Mouse (Mus musculus): Measurements from ENCODE around the gene Magt1. TPM values are rescaled to one million over a fixed set of nuclear protein-coding genes. Genes with fewer than 3 reads are reported as not detected.

The Magt1 gene
- polyA plus RNA-seq, 1 experiment: 3.0 TPM

DNA sequence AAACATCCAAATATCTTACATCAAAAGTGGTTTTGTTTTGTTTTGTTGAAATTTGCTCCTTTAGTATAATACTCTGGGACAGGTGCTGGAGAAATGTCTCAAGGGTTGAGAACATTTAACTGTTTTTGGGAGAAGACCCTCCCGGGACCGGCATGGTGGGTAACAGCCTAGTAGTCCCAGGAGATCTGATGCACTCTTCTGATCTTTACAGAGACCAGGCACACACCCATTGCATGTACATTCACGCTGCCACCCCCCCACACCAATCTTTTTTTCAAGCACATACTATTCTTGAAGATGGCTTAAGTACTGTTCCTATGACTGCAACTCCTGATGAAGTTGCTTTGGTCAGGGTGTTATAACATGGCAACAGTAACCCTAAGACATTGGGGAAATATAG, 853 bp upstream of the Magt1 start:
- no peak for TF ChIP-seq GATA1 (IDR thresholded peaks at IDR 0.05; ENCODE audit: low read length)

DNA sequence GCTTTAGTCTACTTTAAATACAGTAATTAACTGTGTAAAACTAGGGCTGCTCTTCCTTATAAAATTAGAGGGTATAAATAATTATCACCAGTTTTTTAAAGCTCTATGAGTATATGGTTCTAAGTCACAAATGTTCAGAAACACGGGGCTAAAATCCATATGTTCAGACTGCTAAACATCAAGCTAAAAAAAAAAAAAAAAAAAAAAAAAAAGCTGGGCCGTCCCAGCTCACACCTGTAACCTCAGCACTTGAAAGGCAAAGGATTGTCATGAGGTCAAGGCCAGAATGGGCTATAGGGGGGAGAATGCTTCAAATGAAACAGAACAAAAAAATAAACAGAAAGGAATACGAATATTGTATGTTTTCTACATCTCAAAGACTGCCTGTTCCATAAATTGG, 944 bp downstream of the Magt1 start:
- TF ChIP-seq GATA1 (IDR thresholded peaks at IDR 0.05; ENCODE audit: low read length): no peak

DNA sequence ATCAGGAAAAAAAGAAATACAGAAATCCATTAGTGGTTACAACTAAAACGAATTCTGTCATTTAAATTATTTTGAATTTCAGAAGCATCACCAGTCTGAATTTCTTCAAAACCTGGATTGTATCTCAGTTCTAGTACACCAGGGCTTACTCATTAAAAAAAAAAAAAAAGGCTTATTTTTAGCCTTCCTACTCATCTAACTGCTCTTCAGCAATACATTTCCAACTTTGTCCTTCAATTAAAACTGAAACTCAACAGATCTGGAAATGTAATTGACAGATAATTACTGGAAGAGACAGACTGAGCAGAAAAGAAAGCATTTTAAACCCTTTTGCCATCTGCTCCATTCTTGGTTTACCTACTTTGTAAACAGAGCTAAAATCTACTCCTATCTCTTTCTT, 10.1 kb downstream of the Magt1 start:
- TF ChIP-seq GATA1 (IDR thresholded peaks at IDR 0.05; ENCODE audit: low read length): no peak

DNA sequence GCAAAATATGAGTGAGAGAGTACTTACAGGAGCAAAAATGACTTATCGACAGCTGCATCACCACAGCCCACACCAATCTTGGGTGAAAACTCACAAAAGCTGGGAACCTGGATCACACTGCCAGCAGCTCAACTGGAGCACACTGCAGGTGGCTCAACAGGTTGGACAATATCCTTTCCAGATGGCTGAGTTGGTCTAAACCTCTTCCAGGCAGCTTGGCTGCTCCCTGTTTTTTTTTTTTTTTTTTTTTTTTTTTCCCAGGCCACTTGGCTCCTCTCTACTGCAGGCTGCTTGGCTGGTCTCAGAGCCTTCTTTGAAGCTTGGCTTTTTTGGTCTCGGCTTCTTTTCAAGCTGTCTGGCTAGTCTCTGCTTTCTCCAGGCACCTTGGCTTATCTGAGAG, 57.7 kb downstream of the Magt1 start:
- no peak for TF ChIP-seq GATA1 (IDR thresholded peaks at IDR 0.05; ENCODE audit: low read length)

DNA sequence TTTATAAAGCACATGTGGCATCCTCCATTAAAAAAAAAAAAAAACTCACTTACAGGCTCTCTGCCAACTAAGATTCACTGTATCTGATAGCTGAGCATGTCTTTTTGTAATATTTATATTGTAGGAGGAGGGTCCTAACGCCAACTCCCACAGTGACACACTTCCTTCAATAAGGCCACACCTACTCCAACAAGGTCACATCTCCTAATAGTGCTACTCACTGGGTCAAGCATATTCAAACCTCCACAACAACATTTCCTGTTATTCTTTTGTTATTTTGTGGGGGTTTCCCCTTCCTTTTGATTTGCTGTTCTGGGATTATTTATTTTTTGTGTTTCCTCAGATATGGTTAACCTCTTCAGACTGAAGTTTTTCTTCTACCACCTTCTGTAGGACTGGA, 65.3 kb downstream of the Magt1 start:
- no peak for TF ChIP-seq GATA1 (IDR thresholded peaks at IDR 0.05; ENCODE audit: low read length)

DNA sequence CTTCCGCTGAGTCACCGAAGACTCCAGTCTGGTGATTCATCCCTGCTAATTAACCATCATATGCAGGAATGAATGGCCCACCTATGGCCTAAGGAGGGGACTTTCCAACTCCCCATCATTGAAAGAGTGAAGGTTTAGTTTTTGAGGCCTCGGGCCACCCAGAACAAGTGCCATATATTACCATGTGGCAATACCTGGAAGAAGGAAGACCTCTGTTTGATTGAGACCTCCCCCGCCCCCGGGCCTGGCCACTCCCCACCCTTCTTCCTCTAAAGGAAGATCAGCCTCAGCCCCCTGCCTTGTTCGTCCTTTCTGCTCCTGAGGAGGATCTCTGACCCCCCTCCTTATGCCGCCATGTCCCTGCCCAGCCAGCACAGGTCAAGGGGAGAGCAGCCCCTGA, 72.5 kb downstream of the Magt1 start:
- no peak for TF ChIP-seq GATA1 (IDR thresholded peaks at IDR 0.05; ENCODE audit: low read length)

DNA sequence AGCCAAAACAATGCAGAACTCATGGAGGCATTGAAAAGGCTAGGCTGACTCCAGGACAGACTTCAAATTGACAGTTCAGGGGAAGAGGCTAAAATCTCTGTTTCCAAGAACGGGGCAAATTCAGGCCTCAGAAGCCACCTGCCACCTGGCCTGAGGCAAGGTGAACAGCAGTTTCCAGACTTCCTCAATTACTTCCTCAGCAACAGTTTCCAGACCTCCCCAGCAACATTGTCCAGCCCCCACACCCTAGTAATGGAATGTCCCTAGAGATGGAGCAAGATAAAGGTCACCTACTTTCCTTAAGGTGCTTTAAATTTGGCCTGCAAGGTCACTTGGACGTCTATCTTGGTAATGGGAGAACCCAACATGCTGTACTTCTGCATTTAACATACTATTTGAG, 74.0 kb downstream of the Magt1 start:
- no peak for TF ChIP-seq GATA1 (IDR thresholded peaks at IDR 0.05; ENCODE audit: low read length)

DNA sequence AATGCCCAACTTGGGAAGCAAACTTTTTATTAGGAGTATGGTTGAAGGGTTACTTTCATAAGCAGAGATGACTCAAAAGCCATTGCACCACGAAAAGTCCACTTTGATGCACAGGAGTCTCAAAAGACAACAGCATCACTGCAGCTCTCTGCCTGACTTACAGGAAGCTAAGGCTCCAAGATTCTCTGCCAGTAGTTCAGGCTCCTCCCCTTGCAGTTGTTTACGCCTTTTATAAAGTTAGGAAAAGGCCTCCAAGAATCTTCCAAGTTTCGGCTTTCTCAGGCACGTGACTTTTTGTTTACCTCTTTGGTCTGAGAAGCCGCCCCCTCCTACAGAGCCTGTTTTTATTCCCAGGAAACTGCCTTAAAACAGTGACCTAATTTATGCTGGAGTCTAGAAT, 77.4 kb downstream of the Magt1 start:
- TF ChIP-seq GATA1 (IDR thresholded peaks at IDR 0.05; ENCODE audit: low read length): no peak

DNA sequence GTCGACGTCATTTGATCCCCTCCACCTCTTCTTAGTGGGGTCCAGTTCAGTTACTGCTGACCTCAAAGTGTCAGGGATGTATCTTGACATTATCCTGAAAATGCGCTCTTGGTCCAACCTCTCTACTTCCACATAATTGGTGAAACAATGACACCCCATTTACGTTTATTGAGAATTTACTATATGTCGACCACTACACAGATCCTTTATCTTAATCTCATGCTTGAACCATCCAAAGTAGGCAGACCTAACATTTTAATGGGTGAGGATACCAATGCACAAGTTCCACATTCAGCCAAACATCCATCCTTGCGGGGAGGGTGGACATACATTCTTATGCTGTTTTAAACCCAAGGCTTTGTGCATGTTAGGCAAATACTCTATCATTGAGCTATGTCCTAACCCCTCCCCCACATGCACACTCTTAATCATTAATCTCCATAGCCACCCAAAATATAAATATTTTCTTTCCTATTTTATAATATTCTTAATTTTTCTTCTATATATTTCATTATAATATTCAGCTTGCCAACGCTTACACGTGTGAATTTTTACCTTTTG, 82.1 kb downstream of the Magt1 start:
- TF ChIP-seq GATA1 (IDR thresholded peaks at IDR 0.05; ENCODE audit: low read length): no peak

DNA sequence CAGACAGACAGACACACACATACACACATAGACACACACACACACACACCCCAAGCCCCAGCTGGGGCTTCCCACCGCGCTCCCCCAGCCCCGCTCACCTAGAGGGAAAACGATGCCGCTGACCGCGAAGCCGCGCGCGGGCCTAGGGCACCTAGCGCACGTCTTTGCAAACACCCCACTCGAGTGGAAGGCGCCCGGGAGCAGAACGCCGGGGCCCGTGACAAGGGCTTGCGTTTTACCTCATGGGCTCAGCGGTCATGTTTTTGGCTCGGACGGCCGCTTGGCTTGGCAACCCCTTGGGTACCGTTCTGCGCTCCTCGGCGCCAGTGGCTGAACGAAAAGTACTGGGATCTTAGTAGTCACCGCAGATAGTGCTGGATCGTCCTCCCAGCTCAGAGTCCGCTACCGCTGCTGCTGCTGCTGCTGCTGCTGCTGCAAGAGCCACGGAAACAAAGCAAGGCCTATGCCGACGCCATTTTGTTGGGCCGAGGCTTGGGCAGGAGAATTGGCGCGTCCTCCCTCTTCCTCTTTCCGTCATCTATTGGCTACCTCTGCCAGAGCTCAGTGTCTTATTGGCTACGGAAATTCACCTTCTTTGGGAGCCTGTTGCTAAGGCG, 82.7 kb downstream of the Magt1 start, which contains the start of gene Atrx:
Gene Atrx (minus strand): TSS at position 543 of the 617 bp plus-strand sequence.
- TF ChIP-seq GATA1 (IDR thresholded peaks at IDR 0.05; ENCODE audit: low read length): no peak

DNA sequence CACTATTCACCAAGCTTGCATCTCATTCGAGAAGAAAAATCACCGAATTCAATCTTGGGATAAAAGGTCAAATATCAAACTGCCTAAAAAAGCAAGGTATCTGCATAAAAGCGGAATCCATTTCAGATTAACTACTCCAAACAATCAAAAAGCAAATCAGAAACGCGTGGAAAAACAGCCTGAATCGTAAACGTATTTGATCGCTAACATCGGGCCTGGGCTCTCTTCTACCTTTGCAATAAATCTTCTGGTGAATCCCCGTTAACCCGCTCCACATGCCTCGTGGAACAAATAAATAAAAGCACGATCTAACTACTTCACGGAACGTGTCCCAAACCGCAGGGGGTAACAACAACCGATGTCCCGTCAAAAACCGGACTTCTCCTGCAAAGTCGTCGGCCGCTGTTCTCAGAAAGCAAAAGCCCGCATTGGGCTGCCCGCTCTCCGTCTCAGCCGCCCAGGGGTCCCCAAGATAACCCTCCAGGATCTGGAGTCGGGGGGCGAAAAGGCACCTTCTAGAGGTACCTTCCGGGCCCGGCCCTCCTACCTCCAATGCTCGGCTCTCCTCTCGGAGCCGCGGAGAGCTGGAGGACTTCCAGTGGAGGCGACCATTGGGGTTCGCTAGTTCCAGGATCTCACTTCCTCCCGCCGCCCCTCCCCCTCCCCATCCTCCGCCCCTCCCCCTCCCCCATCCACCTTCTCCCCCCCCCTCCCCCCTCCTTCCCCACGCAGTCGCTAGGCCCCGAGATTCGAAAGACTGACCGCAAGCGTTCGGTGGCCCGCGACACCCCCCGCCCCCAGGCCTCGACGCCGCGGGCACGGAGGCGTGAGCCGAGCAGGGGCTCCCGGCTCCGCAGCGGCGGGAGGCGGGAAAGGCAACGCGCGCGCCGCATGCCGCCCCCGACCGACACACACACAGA, 83.5 kb downstream of the Magt1 start:
- TF ChIP-seq GATA1 (IDR thresholded peaks at IDR 0.05; ENCODE audit: low read length): no peak

DNA sequence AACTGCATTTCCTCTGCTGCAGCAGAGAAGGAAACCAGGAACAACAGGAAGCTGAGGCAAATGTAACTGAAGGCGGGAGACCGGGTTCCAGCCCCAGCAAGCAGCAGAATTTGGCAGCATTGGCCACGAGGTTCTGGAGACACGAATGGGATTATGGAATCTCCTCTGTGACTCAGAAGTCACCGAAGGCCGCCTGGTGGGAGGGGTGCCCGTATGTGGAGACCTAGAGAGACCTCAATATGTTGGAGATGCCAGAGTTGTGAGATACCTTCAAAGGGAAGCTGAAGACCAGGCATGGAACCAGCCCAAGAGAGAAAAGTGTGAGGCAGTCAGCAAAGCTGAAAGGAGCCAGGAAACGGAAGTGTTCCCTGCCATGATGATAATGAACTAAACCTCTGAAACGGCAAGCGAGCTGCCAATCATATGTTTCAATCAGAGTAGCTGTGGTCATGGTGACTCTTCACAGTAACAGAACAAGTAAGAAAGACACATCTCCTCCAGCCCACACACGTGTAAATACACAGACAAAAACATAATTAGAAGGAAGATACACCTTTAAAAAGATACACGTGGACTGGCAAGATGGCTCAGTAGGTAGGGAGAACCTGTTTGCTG, 85.5 kb downstream of the Magt1 start:
- no peak for TF ChIP-seq GATA1 (IDR thresholded peaks at IDR 0.05; ENCODE audit: low read length)

DNA sequence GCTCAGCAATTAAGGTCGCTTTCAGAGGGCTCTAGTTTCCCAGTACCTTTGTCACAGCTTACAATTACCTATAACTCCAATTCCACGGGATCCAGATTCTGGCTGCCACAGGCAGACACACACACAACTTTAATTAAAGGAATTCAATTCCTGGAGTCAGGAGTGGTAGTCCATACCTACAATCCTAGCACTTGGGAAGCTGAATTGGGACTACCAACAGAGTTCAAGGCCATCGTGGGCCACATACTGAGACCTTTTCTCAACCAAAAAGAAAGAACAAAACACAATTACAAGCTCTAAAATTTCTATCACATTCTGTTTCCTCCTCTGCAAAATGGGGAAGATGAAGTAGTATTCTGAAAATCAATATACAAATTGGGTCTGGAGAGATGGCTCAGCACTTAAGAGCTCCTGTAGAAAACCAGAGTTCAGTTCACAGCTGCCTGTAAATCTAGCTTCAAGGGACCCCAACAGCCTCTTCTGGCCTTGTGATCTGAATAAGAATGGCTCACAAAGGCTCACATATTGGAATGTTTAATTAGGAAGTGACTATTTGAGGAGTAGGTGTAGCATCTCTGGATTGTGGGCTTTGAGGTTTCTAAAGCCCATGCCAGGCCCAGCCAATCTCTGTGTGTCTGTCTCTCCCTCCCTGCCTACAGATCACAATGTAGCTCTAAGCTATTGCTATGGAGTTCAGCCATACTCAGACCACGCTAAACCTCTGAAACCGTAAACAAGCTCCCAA, 87.2 kb downstream of the Magt1 start:
- TF ChIP-seq GATA1 (IDR thresholded peaks at IDR 0.05; ENCODE audit: low read length): no peak

DNA sequence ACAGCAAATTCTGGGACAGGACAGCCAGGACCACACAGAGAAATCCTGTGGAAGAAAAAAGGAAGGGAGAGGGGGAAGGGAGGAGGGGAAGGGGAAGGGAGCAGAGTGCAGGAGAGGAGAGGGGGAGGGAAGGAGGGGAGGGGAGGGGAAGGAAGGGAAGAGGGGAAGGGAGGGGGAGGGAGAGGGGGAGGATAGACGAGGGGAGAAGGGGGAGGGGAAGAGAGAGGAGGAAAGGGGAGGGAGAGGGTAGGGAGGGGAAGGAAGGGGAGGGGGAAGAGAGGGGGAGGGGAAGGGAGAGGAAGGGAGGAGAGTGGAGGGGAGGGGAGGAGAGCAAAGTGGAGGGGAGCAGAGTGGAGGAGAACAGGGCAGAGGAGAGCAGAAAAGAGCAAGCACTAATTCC, 87.8 kb downstream of the Magt1 start:
- no peak for TF ChIP-seq GATA1 (IDR thresholded peaks at IDR 0.05; ENCODE audit: low read length)

DNA sequence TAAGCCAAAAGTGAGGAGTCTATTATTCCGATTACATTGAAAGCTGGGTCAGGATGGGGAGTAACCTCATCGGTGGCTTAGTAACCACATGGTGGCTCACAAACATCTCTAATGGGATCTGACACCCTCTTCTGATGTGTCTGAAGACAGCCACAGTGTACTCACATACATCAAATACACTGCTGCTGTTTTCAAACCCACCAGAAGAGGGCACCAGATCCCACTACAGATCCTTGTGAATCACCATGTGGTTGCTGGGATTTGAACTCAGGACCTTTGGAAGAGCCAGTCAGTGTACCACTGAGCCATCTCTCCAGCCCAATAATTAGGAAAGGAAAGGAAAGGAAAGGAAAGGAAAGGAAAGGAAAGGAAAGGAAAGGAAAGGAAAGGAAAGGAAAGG, 90.3 kb downstream of the Magt1 start:
- no peak for TF ChIP-seq GATA1 (IDR thresholded peaks at IDR 0.05; ENCODE audit: low read length)

Other genes starting within 250 kb of the Magt1 start
- gene Fgf16, start 247.6 kb downstream of the Magt1 start, polyA plus RNA-seq (2012): not detected in 2 replicates
- gene Atrx, start 82.5 kb downstream of the Magt1 start, polyA plus RNA-seq (2012): 18.9 and 25.1 TPM in 2 replicates
- 12.0 and 18.6 TPM in 2 replicates for gene Cox7b, start 3.8 kb upstream of the Magt1 start, polyA plus RNA-seq (2012)
- gene Atp7a, start 15.4 kb upstream of the Magt1 start, polyA plus RNA-seq (2012): 0.56 and 0.66 TPM in 2 replicates
- not detected in 2 replicates for gene Tlr13, start 131.3 kb upstream of the Magt1 start, polyA plus RNA-seq (2012)
- 24.9 and 40.9 TPM in 2 replicates for gene Pgk1, start 175.2 kb upstream of the Magt1 start, polyA plus RNA-seq (2012)
- gene Taf9b, start 209.3 kb upstream of the Magt1 start, polyA plus RNA-seq (2012): 0.25 and 0.46 TPM in 2 replicates
- not detected in 2 replicates for gene Fnd3c2, start 243.5 kb upstream of the Magt1 start, polyA plus RNA-seq (2012)

Measured in G1E-ER4 (cell line).